Mouse (Mus musculus): ENCODE data around the gene Smarcd3. TPM values are rescaled to one million over a fixed set of nuclear protein-coding genes. Genes with fewer than 3 reads are reported as not detected.

Gene Smarcd3
- total RNA-seq, 2 experiments from 2014 or later, result 15.2 to 17.2 TPM

- DNase-seq (ENCODE audit: low spot score in 2 of 2), result peak; percentile 59 to 71
Measured at GRCm38 (mm10) chr5:24598570-24599006, 25.6 kb downstream of the Smarcd3 start.

- DNase-seq (ENCODE audit: low spot score in 2 of 2), result no peak
Measured at GRCm38 (mm10) chr5:24597901-24598569, 26.2 kb downstream of the Smarcd3 start.

GRCm38 (mm10) chr5:24597221-24597728 lies 26.9 kb downstream of the Smarcd3 start:
- DNase-seq (ENCODE audit: low spot score in 2 of 2), result peak; percentile 71 to 74

- DNase-seq (ENCODE audit: low spot score in 2 of 2), result no peak
Measured at GRCm38 (mm10) chr5:24596519-24597171, 27.6 kb downstream of the Smarcd3 start.

- no peak for DNase-seq (ENCODE audit: low spot score in 2 of 2)
Measured at GRCm38 (mm10) chr5:24595786-24596380, 28.3 kb downstream of the Smarcd3 start.

GRCm38 (mm10) chr5:24595261-24595660 lies 28.9 kb downstream of the Smarcd3 start:
- no peak for DNase-seq (ENCODE audit: low spot score in 2 of 2)

- no peak for DNase-seq (ENCODE audit: low spot score in 2 of 2)
Measured at GRCm38 (mm10) chr5:24594346-24594745, 29.9 kb downstream of the Smarcd3 start.

- no peak for DNase-seq (ENCODE audit: low spot score in 2 of 2)
Measured at GRCm38 (mm10) chr5:24593928-24594327, 30.3 kb downstream of the Smarcd3 start.

GRCm38 (mm10) chr5:24593230-24593629 lies 31.0 kb downstream of the Smarcd3 start:
- DNase-seq (ENCODE audit: low spot score in 2 of 2), result no peak

GRCm38 (mm10) chr5:24592471-24593160 lies 31.6 kb downstream of the Smarcd3 start:
- DNase-seq (ENCODE audit: low spot score in 2 of 2), result no peak

- DNase-seq (ENCODE audit: low spot score in 2 of 2), result peak in 1 of 2 experiments; percentile 33
Measured at GRCm38 (mm10) chr5:24591796-24592470, 32.3 kb downstream of the Smarcd3 start.

- peak in 1 of 2 experiments; percentile 57 for DNase-seq (ENCODE audit: low spot score in 2 of 2)
Measured at GRCm38 (mm10) chr5:24591268-24591721, 32.9 kb downstream of the Smarcd3 start.

- DNase-seq (ENCODE audit: low spot score in 2 of 2), result no peak
Measured at GRCm38 (mm10) chr5:24589511-24590500, 34.4 kb downstream of the Smarcd3 start.

GRCm38 (mm10) chr5:24587200-24587577 lies 37.0 kb downstream of the Smarcd3 start:
- DNase-seq (ENCODE audit: low spot score in 2 of 2), result no peak

- DNase-seq (ENCODE audit: low spot score in 2 of 2), result peak; percentile 70
Measured at GRCm38 (mm10) chr5:24586547-24587199, 37.5 kb downstream of the Smarcd3 start, which contains the start of gene Chpf2. Gene Chpf2, plus strand, starts transcription at chr5:24586741.

- DNase-seq (ENCODE audit: low spot score in 2 of 2), result no peak
Measured at GRCm38 (mm10) chr5:24586106-24586505, 38.1 kb downstream of the Smarcd3 start.

- no peak for DNase-seq (ENCODE audit: low spot score in 2 of 2)
Measured at GRCm38 (mm10) chr5:24578109-24578963, 45.9 kb downstream of the Smarcd3 start.

Measured in adrenal gland, adult 18-20 months (tissue).